Mouse (Mus musculus): ENCODE measurements around the gene Ahcyl1.

Ahcyl1 gene

DNA sequence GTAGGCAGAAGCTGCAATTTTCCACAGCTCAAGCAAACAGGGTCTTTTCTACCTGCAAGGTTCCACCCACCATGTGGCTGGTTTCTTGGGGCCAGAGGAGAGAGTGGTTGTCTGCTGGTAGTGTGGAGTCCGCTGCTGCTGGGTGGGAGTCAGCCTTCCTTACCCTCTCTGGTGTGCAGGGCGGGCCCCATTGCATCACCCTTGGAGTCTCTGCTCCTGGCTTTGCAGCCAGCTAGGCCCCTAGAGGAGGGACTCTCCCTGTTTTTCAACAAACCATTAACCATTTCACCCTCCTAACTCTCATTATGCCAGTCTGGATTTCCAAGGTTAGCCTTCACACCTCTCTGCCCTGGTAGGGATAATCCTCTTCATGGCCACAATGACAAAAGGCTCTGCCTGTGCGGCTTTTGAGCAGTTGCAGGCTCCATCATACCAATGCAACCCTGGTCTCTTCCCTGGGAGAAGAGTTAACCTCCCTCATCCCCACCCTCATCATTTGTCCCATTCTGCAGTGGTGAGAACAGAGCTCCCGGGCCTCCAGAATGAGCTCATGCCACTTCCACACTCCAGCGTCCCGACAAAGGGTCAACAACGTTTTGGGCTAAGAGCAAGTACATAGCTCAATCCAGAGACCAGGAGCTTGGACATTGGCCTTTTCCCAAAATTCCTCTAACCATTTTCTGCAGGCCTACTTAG, 7.5 kb upstream of the Ahcyl1 start:
- DNase-seq, result no peak

DNA sequence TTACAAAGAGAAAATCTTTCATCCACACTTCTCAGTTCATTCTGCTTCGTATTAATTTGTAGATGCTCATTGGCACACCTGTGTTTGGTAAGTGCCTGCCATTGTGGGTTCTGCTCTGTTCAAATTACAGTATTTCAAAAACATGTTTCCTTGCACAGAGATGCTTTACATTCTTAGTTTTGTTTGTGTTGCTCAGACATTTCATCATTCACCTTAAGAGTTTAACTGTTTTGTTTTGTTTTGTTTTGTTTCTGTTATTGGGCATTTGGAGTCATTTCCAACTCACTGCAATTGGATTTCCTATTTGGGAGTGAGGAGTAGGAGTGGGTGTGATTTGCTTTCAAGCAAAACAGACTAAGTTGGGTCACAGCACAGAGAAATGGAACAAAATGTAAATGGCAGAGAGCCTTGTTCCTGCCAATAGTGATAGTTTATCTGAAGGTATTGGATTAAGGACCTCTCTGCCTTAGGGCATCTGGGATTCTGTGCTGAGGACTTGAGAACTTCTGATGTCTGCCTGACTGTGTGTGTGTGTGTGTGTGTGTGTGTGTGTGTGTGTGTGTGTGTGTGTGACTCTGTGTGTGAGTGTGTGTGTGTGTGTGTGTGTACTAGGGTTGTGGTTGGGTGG, 5.5 kb upstream of the Ahcyl1 start:
- DNase-seq, result no peak

DNA sequence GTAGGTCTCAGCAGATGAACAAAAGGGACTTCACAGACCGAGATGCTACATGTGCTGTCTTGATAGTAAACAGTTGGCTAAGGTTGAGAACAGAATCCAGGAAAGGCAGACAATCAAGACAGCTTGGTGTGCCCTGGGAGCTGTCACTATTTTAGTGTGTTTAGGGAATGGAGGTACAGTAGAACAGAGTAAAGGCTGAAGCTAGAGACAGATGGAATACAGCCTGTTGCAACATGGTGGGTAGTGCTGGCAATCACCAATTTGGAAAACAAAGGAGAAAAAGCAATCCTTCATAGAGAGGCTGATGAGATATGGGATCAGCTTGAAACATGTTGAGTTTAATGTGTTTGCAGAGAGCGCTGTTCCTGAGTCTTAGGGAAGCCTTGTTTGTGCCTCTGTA, 4.3 kb upstream of the Ahcyl1 start:
- DNase-seq, result no peak

DNA sequence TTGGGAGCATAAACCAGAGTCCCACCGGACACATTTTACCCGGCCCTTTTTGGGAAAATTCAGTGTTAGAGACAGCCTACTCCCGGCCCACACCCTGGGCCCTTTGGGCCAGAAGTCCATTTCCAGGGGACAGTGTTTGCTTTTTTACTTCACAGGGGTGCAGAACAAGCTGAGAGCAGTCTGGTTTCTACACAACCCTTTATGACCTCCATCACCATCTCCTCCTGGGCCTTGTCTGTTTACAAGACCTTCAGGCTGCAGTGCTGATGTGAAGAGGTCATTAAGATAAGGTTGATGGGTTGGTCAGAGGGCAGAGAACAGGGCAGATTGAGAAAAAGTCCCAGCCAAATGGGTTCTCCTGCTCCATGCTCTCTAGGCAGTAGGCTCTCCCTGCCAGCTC, 550 bp upstream of the Ahcyl1 start:
- DNase-seq, result no peak

DNA sequence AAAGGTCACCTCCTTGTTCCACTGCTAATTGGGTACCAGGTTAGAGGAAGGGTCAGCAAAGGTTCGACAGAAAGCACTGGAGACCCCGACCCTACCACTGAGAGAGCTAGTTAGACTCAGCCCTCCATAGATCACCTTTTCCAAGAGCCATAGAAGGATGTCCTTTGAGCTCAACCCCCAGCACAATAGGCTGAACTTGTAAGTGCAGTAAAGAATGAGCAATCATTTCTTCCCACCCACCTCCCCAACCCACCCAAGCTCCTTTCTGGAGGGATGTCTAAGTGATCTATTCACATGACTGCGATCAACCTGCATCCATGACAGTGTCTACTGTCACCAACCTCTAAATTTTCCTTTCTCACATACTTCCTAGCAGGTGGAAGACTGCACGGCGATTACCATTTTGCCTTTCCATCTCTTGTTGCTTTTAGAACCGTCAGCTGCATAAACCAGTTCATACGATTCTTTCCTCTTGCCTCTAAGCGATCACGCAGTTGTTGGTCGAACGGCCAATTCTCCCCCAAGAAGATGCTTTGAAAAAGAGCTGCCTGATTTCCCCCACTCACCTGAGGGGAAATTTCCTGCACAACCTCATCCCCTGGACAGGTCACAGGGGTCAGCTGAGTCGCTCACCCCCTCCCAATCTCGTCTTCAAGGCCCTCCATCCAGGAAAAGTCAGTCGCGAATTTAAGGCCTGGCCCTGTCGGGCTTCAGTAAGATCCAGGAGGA, 977 bp downstream of the Ahcyl1 start:
- no peak for DNase-seq

DNA sequence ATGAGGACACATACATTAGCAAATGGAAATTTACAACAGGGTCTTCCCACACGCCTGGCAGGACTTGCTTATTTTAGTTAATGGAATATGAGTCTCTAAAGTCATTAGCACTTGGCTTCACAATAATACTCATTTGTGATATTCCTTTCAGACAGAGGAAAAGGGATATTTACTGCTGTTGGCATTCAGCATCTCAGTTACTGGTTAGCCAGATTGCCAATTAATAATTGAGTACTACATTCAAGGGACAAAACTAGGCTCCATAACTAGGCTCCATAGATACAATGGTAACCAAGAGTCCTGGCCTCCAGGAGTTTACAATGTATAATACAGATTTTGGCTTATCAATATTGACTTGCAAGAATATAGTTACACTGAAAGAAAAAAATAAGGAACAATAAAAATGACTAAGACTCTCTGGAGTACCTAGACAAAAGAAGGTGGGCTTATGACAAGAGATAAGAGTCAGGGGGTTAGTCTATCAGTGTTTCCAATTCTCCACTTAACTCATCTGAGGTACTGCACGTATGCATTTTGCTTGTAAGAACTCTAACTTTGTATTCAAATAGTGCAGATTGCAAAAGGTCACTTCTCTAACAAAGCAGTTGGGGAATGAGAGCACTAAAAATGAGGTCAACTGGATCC, 2.0 kb downstream of the Ahcyl1 start:
- DNase-seq, result no peak

DNA sequence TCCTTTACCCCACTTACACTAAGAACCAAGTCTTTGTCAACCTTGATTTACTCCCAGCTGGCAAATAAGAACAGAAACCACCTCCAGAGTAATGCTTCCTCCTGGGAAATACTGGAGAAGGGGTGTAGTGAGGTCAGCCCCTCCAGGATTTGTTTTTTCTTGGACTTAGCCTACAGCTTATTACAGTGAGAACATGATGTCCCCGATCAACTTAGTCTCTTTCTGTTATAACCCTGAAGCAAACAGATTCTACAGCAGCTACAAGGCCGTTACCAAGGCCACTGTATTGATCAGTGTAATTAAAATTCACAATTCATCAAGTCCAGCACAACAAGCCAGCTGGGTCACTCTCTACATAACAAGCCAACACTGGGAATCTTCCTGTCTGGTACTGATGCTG, 6.0 kb downstream of the Ahcyl1 start:
- DNase-seq, result no peak

DNA sequence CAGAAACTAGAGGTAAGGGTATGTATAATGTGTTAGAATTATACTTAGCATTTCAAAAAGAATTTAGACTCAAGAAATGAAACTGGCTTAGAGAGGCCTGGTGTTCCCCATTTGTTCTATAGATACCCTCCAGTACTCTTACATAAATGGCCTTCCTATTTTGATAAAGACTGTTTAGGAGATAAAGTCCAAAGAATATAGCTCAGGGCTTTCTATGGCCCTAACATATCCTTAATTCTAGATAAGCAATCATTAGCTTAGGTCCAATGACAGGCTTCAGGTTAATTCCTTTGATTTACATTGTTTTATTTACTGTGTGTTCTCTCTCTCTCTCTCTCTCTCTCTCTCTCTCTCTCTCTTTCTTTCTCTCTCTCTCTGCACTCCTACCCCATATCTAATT, 7.1 kb downstream of the Ahcyl1 start:
- DNase-seq, result no peak

DNA sequence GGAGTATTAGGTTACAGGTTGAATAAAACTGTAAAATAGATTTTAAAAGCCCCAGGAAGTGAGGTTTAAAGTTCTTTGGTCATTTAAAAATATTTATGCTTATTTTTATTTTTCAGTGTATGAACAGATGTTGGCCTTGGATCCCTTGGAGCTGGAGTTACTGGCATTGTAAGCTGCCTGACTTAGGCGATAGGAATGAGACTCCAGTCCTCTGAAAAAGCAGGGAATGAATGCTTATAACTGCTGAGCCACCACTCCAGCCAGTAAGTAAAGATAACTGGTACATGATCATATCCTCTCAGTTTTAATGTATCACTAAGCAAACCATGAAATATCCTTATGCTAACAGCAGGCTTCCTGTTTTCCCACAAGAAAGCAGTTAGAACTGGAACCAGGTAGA, 8.1 kb downstream of the Ahcyl1 start:
- DNase-seq, result no peak

DNA sequence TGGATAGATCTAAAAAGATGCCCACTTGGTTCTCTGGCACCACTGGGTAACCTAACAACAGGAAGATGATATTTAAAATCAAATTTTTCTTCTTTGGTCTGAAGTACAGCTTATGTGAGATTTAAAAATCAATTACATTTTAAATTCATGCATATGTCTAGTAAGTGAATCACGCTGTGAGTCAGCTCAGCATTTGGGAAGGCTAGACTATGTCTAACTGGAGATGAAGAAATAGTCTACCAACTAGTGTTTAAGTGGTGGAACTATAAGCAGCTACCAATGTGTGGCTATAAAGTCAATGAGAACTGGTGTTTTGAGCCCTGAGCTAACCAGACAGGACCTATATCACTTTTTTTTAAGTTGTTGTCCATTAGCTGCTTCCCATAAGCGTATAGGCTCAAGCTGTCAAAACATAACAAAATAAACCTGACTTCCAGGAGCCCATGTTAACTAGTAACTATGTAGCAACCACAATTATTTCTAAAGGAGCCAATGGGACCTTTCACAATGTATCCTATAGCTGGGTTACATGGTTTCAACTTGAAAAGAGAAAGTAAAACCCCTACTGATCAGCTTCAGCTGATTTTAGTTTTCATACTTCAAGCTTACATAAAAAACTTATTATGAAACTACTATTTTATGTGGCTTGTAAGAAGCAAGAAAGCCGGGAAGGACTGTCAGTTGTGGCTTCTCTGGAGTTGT, 9.9 kb downstream of the Ahcyl1 start:
- no peak for DNase-seq

DNA sequence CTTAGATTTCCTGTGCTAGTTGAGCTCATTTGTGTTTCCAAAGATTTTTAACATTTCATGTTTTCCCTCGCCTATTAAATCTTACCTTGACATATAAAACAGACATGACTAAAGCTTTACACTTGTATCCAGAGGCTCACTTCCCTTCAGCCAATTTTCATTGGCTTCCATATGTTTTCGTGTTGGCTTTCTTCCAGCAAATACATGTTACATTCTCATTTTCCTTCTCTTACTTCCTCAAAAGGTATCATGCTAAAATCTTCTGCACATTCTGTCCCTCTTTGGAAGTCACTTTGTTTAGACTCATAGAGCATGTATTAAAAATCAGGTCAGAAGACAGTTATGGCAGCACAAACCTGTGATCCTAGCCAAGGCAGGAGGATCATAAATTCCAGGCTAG, 10.7 kb downstream of the Ahcyl1 start:
- DNase-seq, result no peak

DNA sequence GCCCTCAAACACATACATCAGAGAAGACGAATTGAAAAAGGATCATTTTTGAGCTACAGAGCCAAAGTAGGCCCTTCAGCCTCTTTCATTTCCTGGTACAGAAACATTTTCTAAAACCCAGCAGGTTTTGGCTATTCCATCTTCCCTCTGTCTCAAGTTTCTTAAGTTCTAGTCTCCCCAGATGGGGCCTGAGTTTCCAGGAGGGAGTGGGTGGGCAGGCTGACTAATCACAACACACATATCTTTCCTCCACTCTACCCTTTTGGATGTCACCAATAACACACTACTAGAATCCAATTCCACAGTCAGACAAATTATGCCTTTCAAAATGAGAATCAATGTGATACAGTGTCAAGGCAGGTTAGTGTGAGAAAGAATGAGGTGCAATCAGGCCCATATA, 12.8 kb downstream of the Ahcyl1 start:
- DNase-seq, result no peak

DNA sequence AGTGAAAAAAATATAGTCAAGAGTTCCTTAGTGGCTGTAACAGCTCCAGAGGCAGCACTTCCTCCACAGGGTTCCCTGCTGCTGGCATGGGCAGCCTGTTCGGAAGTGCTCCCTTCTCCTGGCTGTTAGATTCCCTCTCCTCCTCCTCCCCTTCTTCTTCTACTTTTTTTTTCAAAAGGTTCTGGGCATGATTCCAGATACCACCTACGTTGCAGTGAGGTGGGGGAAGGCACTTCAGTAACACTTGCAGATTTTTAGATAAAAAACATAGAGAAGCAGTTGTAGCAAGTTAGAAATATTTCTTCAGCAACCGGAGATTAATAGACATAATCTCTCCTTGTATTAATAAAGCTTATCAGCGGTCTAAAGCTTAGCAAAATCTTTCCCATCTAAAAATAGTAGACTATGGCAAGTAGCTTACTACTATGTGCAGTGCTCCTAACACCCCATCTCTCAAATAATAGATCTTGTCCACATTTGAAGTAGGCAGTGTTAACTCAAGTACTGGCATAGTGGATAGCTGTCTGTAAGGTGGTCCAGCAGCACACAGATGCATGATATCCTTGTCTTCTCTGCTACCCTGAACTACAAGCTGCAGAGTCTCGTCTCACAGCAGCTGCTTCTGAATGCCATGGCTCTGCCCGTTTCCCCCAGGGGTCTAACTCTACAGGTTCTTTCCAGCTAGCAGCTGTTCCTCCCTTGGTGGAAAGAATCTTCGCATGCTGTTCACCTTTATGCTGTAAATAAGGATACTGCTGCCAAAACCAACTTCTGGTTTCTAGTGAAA, 15.4 kb downstream of the Ahcyl1 start:
- DNase-seq, result peak; percentile 20

DNA sequence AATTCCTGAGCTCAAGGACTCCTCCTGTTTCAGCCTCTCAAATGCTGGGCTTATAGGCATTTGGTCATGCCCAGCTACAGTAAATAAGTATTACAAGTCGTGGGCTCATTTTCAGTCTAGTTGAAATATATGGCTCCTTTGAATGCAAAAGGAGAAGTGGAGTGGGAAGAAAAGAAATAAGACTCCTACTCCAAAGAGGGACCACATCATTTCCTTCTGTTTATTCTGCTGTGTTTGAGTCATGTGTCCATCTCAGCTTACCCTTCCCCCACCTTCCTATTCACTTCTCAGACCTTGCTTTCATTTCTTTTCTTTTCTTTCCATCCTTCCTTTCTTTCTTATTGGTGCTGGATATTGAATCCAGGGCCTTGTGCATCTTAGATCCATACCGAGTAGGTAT, 24.9 kb downstream of the Ahcyl1 start:
- DNase-seq, result no peak

DNA sequence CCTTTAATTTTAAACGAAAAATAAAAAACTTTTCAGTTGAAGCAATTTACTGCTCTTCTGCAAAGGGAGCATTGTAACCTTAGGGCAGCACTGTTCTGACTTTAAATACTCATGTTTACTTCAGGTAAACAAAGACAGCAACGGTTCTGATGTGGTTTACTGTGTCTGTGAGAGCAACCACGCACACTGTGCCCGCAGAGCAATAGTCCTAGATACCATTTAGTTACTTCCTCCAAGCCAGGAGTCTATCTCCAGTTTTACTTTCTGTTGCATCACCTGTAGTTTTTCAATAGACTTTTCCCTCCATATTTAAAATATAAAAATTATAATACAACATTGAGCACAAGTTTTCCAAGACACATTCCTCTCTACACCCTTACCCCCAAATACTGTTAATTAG, 25.9 kb downstream of the Ahcyl1 start:
- no peak for DNase-seq

DNA sequence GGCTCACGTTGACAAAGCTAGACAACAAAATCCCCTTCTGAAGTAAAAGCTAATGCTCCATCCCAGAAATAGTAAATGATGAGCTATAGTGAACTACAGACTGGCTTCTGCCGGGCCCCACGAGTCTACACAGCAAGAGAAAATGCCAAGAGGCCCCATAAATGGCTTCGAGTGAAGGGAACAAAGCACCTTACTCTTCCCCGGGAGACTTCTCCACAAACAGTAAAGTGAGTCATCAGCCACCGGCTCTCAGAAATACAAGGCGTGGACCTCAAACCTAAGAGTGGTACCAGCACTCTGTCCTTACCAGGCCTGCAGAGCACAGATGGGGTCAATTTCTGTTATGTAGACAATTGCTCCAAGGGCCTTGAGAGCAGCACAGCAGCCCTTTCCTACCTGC, 27.6 kb downstream of the Ahcyl1 start:
- DNase-seq, result no peak

DNA sequence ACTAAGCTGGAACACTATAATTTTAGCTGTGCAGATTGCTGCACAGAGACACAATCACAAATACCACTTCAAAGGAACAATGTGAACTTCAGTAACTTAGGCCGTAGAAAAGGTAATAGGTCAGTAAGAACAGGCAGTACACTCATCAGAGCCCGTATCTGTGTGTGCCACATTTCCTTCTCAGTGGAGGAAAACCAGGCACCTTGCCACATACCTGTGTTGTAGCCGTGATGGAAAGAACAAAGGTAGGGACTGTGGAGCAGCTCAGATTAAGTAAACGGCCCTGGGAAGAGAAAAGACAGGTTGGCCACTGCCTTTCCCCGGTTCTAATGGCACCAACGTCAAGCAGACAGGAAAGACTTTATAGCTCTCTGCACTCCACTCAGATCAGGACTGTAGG, 28.9 kb downstream of the Ahcyl1 start:
- DNase-seq, result no peak

DNA sequence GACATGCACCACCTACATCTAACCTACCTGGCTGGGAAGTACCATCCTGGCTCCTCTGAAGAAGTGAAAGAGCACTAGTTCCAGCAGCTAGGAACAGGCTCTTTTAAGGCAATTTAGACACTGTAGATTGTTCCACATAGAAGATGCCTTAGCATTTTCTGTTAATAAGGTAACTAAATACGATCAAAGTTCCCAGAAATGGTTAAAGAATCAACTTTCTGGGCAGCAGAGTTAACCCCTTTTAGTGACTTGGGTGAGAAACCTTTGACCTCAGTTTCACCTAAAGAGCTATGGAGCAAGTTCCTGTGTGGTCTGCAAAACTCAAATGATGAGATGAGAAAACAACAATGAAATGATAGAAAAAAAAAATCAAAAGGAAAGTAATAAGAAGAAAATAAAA, 31.7 kb downstream of the Ahcyl1 start:
- DNase-seq, result no peak

DNA sequence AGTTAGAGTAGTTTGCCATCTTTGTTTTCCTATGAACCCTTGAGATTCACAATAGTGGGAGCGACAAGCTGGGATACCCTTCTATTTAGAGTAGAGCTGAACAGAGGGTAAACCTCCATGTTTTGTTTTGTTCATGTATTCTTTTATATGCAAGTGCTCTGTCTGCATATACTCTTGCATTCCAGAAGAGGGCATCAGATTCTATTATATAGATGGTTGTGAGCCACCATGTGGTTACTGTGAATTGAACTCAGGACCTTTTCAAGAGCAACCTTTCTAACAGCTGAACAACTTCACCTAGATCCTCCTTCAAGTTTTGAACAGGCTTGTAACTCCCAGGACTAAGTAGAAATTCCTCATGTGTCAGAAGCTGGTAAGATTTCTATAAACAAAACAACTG, 37.4 kb downstream of the Ahcyl1 start:
- DNase-seq, result no peak

DNA sequence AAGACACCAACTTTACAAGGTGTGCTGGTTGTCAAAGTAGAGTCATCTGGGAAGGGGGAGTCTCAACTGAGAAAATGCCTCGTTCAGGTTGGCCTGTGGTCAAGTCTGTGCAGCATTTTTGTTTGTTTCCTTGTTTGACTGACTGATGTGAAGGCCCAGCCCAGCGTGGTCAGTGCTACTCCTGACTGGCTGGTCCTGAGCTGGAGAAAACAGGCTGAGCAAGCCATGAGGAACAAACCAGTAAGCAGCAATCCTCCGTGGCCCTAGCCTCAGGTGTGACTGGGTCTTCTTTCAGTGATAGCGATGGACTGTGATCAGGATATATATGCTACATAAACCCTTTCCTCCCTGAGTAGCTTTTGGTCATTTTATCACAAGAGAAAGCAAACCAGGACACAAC, 39.5 kb downstream of the Ahcyl1 start:
- no peak for DNase-seq

DNA sequence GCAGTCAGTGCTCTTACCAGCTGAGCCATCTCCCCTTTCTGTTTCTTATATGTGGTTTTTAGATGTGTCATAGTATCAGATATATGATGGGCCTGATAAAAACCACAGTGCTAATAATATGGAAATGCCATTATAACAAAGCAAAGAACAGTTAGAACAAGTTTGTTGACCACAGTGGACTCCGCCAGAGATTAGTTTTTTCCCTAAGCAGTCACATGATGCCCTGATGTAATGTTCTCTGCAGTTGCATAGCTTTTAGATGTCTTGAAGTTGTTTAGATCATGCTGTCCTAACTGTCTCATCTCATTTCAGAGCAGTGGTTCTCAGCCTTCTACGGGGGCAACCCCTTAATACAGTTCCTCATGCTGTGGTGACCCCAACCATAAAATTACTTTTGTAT, 40.2 kb downstream of the Ahcyl1 start:
- DNase-seq, result no peak

DNA sequence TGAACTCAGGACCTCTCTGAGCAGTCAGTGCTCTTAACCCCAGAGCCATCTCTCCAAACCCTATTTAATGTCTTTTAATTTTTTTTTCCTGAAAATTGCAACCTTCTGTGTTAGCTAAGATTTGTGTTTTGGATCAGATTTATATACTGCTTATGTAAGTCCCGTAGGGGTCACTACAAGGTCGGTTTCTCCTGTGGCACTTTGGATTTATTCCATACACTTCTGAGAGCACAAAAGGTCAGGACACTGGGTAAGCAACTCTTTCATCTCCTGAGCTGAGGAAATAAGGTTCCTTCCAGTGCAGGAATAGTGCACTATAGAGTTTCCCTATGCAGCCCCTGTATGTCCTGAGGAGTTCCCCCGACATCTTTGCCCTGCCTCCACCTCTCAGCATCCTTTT, 40.9 kb downstream of the Ahcyl1 start:
- DNase-seq, result peak; percentile 16

DNA sequence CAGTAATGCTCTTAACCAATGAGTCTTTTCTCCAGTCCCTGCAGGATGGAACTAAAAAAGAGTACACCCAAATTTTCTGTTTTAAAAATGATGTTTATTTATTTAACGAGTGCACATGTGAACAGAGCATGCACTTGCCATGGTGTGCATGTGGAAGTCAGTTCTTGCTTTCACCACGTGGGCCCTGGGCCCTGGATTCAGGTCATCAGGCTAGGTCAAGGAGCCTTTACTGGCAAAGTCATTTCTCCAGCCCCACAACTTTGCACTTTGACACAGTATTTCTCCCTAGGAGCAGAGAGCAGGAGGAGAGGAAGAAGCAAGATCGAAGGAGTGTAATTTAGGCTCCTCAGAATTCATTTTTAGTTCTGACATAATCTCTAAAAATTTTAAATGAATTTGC, 41.5 kb downstream of the Ahcyl1 start:
- no peak for DNase-seq
